Mouse (Mus musculus) urinary bladder, postnatal 14 days (tissue): ENCODE measurements around the gene Herc6.

Experiments used
- DNase-seq: peaks from one replicate; pipeline ENCODE4 v3.0.0; 2021; ENCODE audit warnings: low spot score

Gene Herc6

DNA sequence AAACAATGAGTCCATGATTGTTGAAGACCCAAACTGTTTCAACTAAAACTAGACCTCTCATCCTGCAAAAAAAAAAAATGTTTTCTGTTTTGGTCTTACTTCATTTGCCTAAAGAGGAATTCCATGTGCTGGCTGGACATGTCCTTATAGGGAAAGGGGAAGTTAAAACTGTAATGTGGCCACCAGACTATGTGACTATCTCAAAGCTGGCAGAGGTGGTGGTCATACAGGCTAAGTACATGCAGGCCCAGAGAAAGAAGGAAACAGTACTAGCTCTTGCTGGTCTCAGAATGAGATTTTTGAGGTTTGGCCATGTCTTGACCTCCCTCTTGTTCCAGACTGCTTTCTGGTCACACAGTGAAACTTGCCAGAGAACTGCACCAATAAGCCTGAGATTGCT, 9.2 kb upstream of the Herc6 start:
- no peak for DNase-seq

DNA sequence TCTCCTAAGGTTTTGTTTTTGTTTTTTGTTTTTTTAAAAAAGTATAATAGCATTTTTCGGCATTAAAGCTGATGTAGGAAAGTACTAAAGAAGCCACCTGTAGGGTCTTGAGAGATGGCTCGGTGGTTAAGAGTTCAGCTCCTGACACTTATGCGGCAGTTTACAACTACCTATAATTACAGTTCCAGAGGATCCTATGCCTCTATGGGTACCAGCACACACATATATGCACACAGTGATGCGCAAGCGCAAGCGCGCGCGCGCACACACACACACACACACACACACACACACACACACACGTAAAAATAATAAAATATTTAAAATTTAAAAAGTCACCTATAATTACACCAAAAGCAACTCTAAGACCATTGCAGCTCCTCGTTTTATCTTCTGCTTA, 795 bp downstream of the Herc6 start:
- DNase-seq, result no peak

DNA sequence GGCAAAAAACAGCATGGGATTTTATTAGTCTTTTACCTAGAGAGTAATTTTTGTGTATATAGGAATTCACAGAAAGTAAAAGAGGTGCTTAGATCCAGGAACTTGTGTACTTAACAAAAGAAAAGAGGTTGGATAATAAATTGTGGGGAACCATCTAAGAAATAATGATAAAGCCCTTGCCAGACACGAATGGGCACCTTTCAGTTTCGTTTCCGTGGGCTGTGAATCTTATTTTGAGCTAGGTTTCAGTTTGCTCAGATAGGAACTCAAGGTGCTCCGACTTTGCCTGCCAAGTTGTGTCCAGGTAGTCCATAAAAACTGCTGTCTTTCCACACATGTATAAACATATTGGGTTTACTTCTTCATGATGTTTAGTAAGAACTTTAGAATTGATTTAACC, 1.6 kb downstream of the Herc6 start:
- no peak for DNase-seq

DNA sequence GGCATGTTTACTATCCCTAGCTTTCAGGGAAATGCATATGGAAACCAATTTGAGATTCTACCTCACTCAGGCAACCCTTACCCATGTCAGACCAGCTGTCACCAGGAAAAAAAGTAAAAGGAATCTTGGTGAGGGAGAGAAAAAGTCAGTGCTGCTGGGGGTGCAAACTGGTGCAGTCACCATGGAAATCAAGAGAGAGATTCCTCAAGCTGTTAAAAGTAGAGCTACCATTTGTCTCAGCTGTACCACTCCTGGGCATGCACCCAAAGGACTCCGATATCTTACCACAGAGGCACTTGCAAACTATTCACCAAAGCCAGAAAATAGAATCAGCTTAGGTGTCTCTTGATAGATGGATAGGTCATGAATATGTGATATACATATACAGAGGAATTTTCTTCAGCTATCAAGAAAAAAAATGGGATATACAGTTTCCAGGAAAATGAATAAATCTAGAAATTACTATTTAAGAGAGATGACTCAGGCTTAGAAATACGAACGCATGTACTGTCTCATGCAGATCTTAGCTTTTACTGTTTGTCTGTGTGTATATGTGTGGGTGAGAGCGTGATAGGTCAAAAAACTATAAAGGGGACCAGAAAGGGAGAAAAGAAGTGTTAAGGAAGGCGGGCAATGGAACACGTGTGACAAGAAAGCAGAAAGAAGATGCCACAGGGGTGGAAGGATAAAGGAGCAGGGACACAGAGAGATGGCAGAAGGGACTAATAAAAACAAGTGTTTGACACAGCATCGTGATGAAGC, 24.9 kb downstream of the Herc6 start:
- DNase-seq, result no peak

DNA sequence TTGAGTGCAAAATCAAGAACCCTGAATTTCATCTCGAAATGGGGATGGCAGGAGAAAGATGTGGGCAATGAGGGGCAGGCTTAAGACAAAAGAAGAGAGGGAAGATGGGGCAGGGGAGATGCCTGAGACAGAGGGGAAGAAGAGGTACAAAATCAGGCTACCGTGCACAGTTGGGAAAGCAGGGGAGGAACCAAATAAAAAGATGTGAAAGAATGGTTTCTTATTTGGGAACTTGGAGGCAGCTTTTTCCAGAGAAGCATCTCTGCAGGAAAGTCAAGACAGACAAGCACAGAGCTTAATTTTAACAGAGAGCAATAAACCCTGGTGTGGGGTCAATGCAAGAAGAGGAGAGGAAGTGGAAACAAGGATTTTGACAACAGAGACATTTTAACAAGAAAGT, 27.2 kb downstream of the Herc6 start:
- no peak for DNase-seq

DNA sequence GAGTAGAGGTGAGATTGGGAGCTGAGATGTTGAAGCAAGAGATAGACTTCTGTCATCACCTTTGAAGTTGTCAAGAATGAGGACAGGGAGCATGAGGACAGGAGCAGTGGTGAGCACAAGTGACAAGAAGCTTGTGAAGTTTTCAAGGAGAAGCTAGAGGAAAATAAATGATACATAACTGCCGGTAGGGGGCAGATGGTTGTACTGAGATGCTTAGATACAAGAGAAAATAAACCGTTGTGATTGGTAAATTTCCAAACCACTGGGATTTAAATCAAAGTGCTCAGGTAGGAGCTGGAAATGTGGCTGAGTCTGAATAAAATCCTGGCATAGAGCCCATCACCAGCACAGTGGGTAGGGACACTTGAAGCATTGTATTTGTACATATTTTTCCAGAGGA, 28.8 kb downstream of the Herc6 start:
- no peak for DNase-seq

DNA sequence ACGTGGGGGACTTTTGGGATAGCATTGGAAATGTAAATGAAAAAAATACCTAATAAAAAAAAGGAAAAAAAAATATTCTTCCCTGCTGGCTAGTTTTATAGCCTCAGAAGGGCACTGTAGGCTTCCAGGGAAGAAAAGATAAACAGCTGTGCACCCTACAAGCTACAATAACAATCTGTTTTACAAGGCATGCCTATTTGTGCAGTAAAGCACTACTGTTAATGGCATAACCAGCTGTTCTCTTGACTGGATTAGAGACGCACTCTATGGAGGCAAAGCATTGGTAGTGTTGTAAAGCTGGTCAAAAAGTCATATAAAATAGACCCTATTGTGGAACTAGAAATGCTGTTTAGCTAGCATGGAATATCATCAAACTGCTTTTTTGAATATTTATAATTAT, 35.0 kb downstream of the Herc6 start:
- DNase-seq, result no peak

DNA sequence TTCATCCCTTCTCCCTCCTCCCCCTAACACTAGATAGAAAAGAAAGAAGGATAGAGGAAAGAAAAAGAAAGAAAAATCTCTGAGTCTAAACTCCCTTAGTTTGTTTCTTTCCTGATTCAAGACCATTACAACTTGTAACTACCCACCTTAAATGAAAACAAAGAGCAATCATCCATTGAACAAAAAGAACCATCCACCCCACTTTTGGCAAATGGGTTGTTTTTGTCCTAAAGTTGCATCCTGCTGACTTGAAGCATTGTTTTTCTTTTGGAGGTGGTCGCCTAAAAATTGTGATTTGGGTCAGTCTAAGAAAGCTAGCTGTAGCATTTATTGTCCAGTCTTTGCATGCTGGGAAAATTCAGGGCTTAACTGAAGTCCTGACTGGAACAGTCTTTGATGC, 58.7 kb downstream of the Herc6 start:
- no peak for DNase-seq

DNA sequence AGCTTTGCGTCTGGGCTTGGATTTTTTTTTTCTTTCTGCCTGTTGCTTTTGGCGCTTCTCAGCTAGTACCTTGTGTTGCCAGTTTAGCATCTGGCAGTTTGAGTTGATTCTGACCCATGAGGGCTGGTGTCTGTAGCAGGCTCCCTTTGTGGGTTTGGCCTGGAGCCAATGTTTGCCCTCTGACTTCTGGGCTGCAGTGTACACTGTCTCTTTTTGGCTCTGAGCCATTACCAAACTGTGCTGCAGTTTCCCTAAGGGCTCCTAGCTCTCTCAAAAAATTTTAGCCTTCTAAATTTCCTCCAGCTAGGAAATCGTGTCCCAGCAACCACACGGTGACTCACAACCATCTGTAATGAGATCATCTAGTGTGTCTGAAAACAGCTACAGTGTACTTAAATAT, 61.0 kb downstream of the Herc6 start:
- DNase-seq, result peak; percentile 72

DNA sequence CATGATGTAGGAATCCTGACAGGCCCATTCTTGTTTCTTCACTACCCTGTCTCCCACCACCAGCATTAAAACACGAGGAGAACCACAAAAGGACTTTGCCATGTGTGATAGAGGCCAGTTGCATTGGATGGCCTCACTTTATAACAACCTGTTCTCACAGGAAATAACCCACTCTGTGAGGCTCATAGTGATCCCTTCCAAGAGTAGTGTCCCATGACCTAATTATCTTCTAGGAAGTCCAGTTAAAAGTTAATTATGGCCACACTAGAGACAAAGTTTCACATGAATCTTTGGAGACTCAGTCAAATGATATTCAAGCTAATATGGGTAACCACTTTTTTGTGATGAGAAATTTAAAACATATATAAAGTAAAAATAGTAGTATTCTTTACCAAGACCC, 66.5 kb downstream of the Herc6 start:
- no peak for DNase-seq

DNA sequence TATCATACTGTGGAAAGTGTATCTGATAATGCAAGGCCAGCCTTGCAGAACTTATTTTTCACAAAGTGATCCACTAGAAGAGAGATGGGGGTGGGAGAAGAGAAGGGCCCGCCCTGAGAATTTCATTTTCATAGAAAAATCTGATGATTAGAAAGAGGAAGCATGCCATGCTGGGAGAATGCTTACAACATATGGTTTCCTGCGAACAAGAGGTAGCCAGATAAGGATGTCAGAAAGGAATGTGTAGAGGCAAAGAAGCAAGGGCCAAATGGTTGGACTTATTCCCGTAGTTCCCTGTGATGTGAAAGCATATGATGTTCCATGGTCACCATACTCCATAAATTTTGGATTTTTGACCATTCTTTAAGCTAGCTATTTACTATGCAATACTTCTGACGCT, 80.5 kb downstream of the Herc6 start:
- no peak for DNase-seq

DNA sequence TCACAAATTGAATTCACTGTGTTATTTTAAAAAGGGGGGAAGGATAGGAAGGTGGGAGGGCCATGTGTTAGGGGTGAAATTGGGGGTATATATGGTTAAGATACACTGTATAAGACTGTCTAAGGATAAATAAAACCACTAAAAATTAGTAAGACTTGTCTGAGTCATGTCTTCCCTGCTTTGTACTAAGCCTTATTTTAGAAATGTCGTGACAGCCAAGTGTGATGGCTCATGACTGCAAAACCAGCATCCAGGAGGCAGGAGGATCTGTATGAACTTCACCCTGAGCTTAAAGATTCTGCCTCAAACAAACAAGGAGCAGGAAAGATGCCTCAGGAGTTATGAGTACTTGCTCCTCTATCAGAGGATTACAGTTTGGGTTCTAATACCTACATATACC, 103.4 kb downstream of the Herc6 start:
- no peak for DNase-seq

DNA sequence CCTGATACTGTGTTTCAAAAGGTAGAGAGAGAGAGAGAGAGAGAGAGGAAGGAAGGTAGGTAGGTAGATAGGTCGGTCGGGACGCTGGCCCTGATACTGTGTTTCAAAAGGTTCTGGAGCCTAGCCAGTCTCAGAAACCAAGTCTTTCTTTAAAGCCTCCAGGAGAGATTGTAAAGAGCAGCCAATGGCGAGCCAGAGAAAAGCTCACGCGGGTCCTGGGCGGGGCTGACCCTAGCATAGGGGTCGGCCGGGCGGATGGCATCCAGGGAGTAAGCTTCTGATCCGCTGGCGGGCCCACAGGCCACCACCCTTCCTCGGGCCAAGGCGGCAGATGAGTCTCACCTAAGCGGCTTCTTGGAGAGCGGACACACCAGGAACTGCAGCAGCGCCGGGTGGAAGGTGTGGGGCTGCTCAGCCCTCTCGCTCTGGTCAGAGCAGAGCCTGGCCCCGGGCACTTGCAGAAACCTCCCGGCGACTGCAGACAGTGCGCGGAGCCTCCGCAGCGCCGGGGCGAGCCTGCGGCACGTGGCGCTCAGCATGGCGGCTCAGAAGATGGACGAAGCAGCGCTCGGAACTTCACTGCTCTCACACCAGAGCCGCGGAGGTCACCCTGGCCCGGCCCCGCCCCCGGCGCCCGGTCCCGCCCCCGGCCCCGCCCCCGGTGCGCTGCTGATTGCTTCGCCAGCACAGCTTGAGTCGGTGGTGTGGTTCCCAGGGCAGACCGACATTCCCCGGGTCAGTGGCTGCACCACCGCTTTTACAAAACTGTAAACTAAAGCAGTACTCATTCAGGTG, 110.9 kb downstream of the Herc6 start, which contains the start of gene Pyurf:
Gene Pyurf (minus strand): TSS at position 612 of the 795 bp plus-strand sequence.
- DNase-seq, result peak; percentile 84

DNA sequence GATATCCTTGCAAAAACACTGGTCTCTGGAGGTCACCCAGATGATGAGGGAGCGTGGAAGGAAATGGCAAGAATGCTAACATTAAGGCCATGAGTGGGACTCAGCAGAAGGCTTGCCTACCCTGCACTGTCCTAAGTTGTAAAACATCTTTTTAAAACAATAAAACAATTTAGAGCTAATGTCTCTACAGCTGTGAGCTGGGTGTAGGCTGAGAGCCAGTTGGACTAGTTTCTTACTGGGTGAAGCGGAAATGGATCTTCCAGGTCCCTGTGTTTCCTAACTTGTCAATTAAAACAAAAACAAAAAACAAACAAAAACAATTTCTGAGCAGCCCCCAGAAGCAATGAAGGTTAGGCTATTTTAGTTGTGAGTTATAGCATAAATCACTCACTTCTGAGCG, 112.3 kb downstream of the Herc6 start:
- DNase-seq, result no peak

DNA sequence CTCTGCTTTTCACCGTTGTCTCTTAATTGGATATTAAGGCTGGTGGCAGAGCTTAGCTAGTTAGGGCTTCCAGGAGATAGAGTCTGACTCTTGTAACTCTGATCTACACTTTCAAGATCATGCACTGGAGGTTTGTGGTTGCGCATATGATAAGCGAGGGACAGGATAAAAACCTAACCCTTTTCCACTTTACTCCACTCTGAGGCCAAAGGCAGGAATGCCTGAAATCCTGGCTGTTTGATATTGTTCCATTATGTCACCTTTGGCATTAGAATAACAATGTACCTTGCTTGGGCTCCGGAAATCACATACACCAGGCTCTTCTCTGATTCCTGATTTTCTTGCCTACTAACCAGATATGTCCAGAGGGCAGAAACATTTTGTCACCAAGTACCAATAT, 120.9 kb downstream of the Herc6 start:
- no peak for DNase-seq

DNA sequence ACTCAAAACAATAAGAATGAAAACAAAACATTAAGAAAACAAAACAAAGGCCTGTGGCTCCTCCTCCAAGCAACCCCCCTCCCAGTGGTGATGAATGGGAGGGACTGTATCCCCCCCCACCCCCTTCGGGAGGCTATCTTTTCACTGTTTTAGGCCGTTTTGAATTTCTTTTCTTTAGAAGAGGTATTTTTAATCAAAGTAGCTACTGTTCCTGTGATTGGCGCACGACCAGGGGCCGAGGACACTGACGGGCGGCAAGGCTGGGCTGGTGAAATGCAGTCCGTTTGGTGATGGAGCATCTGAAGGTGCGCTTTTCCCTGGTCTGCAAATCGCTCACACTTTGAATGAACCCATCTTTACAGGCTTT, 121.6 kb downstream of the Herc6 start, which contains the start of gene Lancl2:
Gene Lancl2 (plus strand): TSS at position 165 of the 367 bp plus-strand sequence.
- peak; percentile 32 for DNase-seq

DNA sequence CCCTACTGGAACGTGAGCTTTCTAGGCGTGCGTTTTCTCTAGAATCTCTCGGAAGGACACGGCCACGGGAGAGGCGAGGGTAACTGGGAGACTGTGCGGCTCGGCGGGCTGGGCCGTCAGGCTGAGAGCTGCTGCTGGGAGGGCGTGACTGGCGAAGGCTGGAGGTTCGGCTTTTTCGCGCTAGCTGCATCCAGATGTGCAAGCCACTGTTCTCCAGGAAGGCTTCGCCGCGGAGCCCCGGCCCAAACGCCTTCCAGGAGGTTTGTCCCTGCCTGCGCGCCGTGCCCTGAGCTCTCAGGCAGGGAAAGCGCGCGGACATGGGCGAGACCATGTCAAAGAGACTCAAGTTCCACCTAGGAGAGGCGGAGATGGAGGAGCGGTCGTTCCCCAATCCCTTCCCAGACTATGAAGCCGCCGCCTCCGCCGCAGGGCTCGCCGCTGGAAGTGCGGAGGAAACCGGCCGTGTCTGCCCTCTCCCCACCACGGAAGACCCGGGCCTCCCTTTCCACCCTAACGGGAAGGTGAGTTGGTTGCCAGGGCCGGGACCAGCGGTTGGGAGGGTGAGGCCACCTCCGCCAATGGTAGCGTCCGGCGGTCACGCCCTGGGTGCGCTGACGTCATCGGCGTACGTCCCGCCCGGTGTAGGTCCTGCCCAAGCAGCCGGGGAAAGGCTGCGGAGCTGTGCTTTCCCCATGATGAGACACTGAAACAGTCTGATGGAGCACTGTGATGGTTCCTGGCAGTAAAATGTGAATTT, 122.1 kb downstream of the Herc6 start:
- DNase-seq, result peak; percentile 97

DNA sequence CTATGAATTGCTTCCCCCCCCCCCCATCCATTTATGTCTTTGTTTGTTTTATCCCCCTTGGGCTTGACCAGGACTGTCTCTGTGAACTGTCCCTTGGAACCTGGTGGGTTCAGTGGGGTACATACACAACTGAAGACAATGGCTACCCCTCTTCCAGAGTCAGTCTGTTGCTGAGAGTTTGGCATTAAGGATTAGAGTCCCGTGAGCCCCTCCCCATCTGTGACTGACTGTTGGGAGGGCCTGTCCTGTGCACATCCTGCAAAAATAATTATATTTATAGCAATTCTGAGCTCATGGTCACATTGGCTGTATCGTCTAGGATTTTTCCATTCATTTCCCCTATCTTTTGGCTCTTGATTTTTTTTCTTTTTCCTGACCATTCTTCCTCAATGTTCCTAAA, 122.9 kb downstream of the Herc6 start:
- DNase-seq, result no peak

DNA sequence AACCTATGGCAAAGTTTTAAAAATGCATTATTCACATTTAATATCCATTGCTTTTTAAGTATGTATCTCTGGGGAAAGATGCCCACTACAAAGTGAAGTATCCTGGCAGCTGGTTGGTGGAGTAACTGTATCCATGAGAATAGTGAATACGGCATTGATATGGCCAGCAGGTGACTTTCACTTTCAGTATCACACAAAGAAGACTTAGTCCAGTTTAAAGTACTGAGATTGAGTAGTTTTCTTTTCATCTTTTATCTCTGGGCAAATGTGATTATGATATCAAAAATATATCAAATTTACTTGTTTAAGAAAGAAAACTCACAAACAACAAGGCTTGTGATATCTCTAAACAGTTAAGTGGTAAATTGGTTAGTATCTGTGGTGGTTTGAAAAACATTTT, 125.9 kb downstream of the Herc6 start:
- no peak for DNase-seq

DNA sequence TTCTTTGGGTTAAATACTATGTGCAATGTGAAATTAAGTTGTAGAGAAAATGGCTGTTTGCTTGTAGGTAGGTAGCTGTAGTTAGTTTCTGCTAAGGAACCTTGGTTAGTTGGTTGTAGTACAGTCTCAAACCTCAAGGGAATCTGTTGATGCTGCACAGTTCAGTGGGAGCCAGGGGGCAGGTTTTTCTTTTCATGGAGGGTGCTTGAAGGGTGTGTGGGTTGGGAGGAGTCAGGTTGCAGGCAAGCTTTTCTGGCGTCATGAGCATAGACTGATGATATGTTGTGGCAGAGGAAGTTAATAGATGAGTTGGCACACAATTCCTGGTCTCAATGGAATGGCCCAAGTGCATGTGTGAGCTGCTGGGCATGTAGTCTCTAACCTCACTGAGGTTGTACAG, 130.9 kb downstream of the Herc6 start:
- no peak for DNase-seq
